Mouse (Mus musculus) liver, embryonic 11.5 days (tissue): Measurements from ENCODE around the gene Ubxn7. TPM values are rescaled to one million over a fixed set of nuclear protein-coding genes. Genes with fewer than 3 reads are reported as not detected.
"Not testable (repeated sequence)": the region's sequence is repeated elsewhere in the genome, so short reads cannot be mapped to it uniquely, and the experiment has no call there.

Source experiments
- ATAC-seq: fragments of 200-750 bp; cut with Nextera tagmentation; replicated peaks from 2 replicates; pipeline ENCODE4 v1.8.0; 2017; ENCODE audit warnings: moderate number of reproducible peaks, mild to moderate bottlenecking, moderate TSS enrichment, moderate library complexity; ENCODE audit not compliant: low FRiP score
- DNase-seq: peaks from one replicate; pipeline ENCODE4 v3.0.0-alpha.2; 2017; ENCODE audit warnings: low spot score
- H3K27ac ChIP-seq: fragments of 300-500 bp; sonication (generic); 2 replicates; pipeline ENCODE4 v1.5.1; 2014; ENCODE audit warnings: mild to moderate bottlenecking, low read depth, low read length, control low read depth
- H3K27me3 ChIP-seq: fragments of 300-500 bp; sonication (generic); replicated peaks from 2 replicates; pipeline ENCODE4 v1.6.1; 2014; ENCODE audit warnings: low read length, mixed read lengths; ENCODE audit not compliant: control insufficient read depth, insufficient read depth
- H3K36me3 ChIP-seq: fragments of 300-500 bp; sonication (generic); 2 replicates; pipeline ENCODE4 v1.6.1; 2014; ENCODE audit warnings: mild to moderate bottlenecking, low read length, moderate library complexity, mixed read lengths; ENCODE audit not compliant: control insufficient read depth, insufficient read depth
- H3K4me1 ChIP-seq: fragments of 300-500 bp; sonication (generic); replicated peaks from 2 replicates; pipeline ENCODE4 v1.6.1; 2014; ENCODE audit warnings: low read length, mixed read lengths; ENCODE audit not compliant: control insufficient read depth, insufficient read depth
- H3K4me2 ChIP-seq: fragments of 300-500 bp; sonication (generic); 2 replicates; pipeline ENCODE4 v1.6.1; 2014; ENCODE audit warnings: mild to moderate bottlenecking, control low read depth, moderate library complexity
- H3K4me3 ChIP-seq: fragments of 300-500 bp; sonication (generic); 2 replicates; pipeline ENCODE4 v1.5.1; 2014; ENCODE audit warnings: low read depth, low read length, control low read depth
- H3K9ac ChIP-seq: fragments of 300-500 bp; sonication (generic); 2 replicates; pipeline ENCODE4 v1.6.1; 2014; ENCODE audit warnings: low read depth, low read length, control low read depth
- H3K9me3 ChIP-seq: fragments of 300-500 bp; sonication (generic); 2 replicates; pipeline ENCODE4 v1.6.1; 2016; ENCODE audit warnings: low read length, inconsistent platforms, mixed read lengths; ENCODE audit not compliant: control insufficient read depth
- WGBS: fragments of 180-500 bp; shearing (Covaris S2); extraction: QIAGEN DNeasy Blood & Tissue Kit; methylation state at CpG from one replicate; pipeline ENCODE4 v1.1.7; 2014; 5-methylcytosine and 5-hydroxymethylcytosine counted together
- polyA plus RNA-seq: library from polyadenylated mRNA; unstranded; fragments of >200 nt; fragmentation: Nextera tagmentation; extraction: Ambion mirVana; gene quantifications from 2 replicates; pipeline ENCODE4 v1.2.1, GENCODE M21; 2014

Gene Ubxn7
- 13.7 and 15.3 TPM in 2 replicates for polyA plus RNA-seq

DNA sequence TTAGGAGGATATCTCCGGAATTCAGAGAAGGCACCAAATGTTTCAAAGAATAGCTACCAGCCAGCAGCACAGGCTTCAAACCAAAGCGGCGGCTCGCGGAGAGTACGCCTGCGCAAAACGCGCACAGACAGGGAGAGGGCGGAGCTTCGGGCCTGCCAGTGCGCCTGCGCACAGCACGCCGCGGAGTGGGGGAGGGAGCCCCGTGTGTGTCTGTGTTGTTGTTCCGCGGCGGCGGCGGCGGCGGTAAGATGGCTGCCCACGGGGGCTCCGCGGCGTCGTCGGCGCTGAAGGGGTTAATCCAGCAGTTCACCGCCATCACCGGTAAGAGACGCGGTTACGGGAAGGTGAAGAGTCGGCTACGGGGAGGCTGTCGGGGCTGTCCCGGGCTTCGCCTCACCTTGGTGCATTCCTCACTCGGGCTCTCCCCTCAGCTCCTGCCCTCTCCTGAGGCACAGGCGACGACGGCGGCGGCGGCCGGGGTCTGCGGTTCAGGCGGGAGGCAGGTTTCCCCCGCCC lies at the start of gene Ubxn7:
TSS of gene Ubxn7 (plus strand) at position 218 of the 516 bp plus-strand sequence.
- under 1% methylated on average over 52 of the region's 52 CpGs for WGBS

GRCm38 (mm10) chr16:32282608-32283007 lies 49.4 kb upstream of the Ubxn7 start:
- Histone ChIP-seq H3K4me2 (no peak overlapping the region), H3K27me3 (no peaks in the 10 kb centered on the region), H3K36me3 (peaks cover 37% of the 10 kb centered on the region), H3K9me3 (peaks cover 7% of the 10 kb centered on the region; the same call in 1 of the 2 replicates), H3K4me3 (no peak overlapping the region), H3K27ac (no peak overlapping the region), H3K9ac (no peak overlapping the region), H3K4me1 (peaks cover 12% of the 10 kb centered on the region; the same call in 1 of the 2 replicates)
- no peak for ATAC-seq
- DNase-seq, result no peak

More for the DNA sequence above, at the start of gene Ubxn7:
- Histone ChIP-seq H3K4me1 (peaks cover 5% of the 10 kb centered on the region), H3K9me3 (no peaks in the 10 kb centered on the region), H3K4me3 (peak within 1 kb of the TSS; percentile 74), H3K4me2 (peak within 1 kb of the TSS; percentile 77), H3K27ac (peak within 1 kb of the TSS; percentile 92), H3K36me3 (no peaks in the 10 kb centered on the region), H3K9ac (peak within 1 kb of the TSS; percentile 94), H3K27me3 (no peaks in the 10 kb centered on the region)
- peak; percentile 96 for ATAC-seq
- peak; percentile 98 for DNase-seq

GRCm38 (mm10) chr16:32291821-32292220 lies 40.2 kb upstream of the Ubxn7 start:
- H3K36me3 ChIP-seq, result peaks cover 34% of the 10 kb centered on the region
- peaks cover 5% of the 10 kb centered on the region; the same call in 1 of the 2 replicates for H3K9me3 ChIP-seq
- H3K27me3 ChIP-seq, result no peaks in the 10 kb centered on the region
- no peak overlapping the region for H3K9ac ChIP-seq
- H3K4me1 ChIP-seq, result no peaks in the 10 kb centered on the region
- H3K4me3 ChIP-seq, result no peak overlapping the region
- H3K4me2 ChIP-seq, result no peak overlapping the region
- ATAC-seq, result no peak
- DNase-seq, result no peak
- no peak overlapping the region for H3K27ac ChIP-seq
- 85% methylated on average over 4 of the region's 4 CpGs for WGBS

- H3K4me1 ChIP-seq, H3K27ac ChIP-seq, H3K4me3 ChIP-seq, H3K9ac ChIP-seq, DNase-seq, H3K27me3 ChIP-seq, H3K4me2 ChIP-seq, ATAC-seq, H3K9me3 ChIP-seq: not testable (repeated sequence)
- H3K36me3 ChIP-seq, result peaks cover 24% of the 10 kb centered on the region
- 91% methylated on average over 4 of the region's 4 CpGs for WGBS
Observed at GRCm38 (mm10) chr16:32299617-32300016, 32.4 kb upstream of the Ubxn7 start.

GRCm38 (mm10) chr16:32303046-32303445 lies 29.0 kb upstream of the Ubxn7 start:
- WGBS, result 42% methylated on average over 1 of the region's 1 CpGs
- no peak for DNase-seq

DNA sequence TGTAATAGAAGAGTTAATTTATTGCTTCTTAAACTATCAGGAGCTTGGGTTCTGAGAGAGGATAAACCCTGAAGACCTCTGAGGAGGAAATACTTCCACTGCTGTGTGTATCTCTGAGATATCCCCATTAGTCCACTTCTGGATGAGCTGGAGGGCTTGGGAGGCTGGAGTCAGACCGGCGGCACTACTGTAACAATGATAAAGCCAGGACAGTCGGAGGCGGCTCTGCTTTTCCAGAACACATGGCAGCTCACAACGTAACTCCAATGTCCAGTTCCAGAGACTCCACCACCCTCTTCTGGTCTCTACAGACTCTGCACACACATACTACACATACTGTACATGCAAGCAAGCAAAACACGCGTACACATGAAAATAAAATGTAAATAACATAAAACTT lies 28.2 kb upstream of the Ubxn7 start:
- DNase-seq (no peak), ATAC-seq (no peak)
- Histone ChIP-seq H3K9ac (no peak overlapping the region), H3K4me2 (no peak overlapping the region), H3K9me3 (no peaks in the 10 kb centered on the region), H3K4me1 (no peaks in the 10 kb centered on the region), H3K27ac (no peak overlapping the region), H3K4me3 (no peak overlapping the region), H3K27me3 (no peaks in the 10 kb centered on the region), H3K36me3 (peaks cover 6% of the 10 kb centered on the region)
- 91% methylated on average over 7 of the region's 7 CpGs for WGBS

More at GRCm38 (mm10) chr16:32303046-32303445, 29.0 kb upstream of the Ubxn7 start:
- ATAC-seq, result no peak
- Histone ChIP-seq H3K4me2 (no peak overlapping the region), H3K9ac (no peak overlapping the region), H3K4me3 (no peak overlapping the region), H3K36me3 (peaks cover 8% of the 10 kb centered on the region), H3K9me3 (no peaks in the 10 kb centered on the region), H3K4me1 (no peaks in the 10 kb centered on the region), H3K27ac (no peak overlapping the region), H3K27me3 (no peaks in the 10 kb centered on the region)

DNA sequence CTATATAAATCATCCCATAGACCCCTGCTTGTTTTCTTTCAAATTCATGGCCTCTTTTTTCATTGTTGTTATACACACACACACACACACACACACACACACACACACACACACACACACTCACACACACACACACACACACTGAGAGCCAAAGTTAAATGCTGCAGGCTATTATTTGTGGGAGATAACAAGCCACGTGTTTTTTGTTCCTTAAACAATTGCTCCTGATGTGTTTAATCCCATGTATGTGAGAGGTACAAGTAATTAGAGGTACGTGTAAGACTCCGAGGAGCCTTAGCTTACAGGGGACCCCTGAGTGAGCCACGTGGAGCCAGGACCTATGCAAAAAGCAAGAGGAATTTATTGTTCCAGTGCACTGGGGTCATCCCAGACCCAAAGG lies 20.1 kb upstream of the Ubxn7 start:
- H3K27ac ChIP-seq, result no peak overlapping the region
- 78% methylated on average over 4 of the region's 4 CpGs for WGBS
- no peak for ATAC-seq
- no peak for DNase-seq
- no peak overlapping the region for H3K4me2 ChIP-seq
- H3K4me3 ChIP-seq, result no peak overlapping the region
- no peaks in the 10 kb centered on the region for H3K4me1 ChIP-seq
- H3K36me3 ChIP-seq, result no peaks in the 10 kb centered on the region
- no peak overlapping the region for H3K9ac ChIP-seq
- H3K27me3 ChIP-seq, result no peaks in the 10 kb centered on the region
- no peaks in the 10 kb centered on the region for H3K9me3 ChIP-seq

GRCm38 (mm10) chr16:32312386-32312785 lies 19.7 kb upstream of the Ubxn7 start:
- no peak overlapping the region for H3K9ac ChIP-seq
- DNase-seq (no peak), ATAC-seq (no peak)
- H3K4me1 ChIP-seq, result no peaks in the 10 kb centered on the region
- no peak overlapping the region for H3K4me3 ChIP-seq
- WGBS, result 53% methylated on average over 5 of the region's 5 CpGs
- no peaks in the 10 kb centered on the region for H3K27me3 ChIP-seq
- no peak overlapping the region for H3K27ac ChIP-seq
- H3K9me3 ChIP-seq, result no peaks in the 10 kb centered on the region
- H3K4me2 ChIP-seq, result no peak overlapping the region
- H3K36me3 ChIP-seq, result no peaks in the 10 kb centered on the region

DNA sequence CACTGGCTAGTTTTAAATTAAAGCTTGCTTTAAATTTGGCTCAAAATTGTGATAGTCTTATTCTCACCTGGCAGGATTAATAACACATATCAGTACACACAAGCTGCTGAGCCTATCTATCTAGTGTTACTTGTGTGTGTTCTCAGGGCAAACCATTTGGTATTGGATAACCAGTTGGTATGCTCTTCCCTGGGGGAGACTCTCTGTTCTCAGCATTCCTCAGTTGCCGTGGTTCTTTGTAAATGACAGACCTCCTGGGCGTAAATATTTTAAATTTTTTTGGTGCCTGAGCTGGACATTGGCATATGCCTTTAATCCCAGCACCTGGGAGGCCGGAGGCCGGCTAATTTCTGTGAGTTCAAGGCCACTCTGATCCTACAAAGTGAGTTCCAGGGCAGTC lies 19.2 kb upstream of the Ubxn7 start:
- H3K4me2 ChIP-seq, result no peak overlapping the region
- no peak for ATAC-seq
- no peaks in the 10 kb centered on the region for H3K4me1 ChIP-seq
- H3K4me3 ChIP-seq, result no peak overlapping the region
- DNase-seq, result no peak
- no peaks in the 10 kb centered on the region for H3K36me3 ChIP-seq
- 74% methylated on average over 4 of the region's 4 CpGs for WGBS
- H3K9me3 ChIP-seq, result no peaks in the 10 kb centered on the region
- no peaks in the 10 kb centered on the region for H3K27me3 ChIP-seq
- no peak overlapping the region for H3K9ac ChIP-seq
- no peak overlapping the region for H3K27ac ChIP-seq
